ENCODE assay signal across 11 mouse cellular contexts in genomic region chr8:103230741-103231475, GRCm38 (mm10).
DNase-seq lines count a peak whose midpoint lies in the region; ATAC-seq and TF ChIP-seq lines count a peak whose summit lies in the region.
"Had no signal": no experiment of that assay in that cellular context is flagged by ENCODE, and none has a peak within 500 bp of the region (broad histone marks: within the 10 kb centered on the region; RNA-seq: fewer than 3 reads in every experiment).

No protein-coding gene starts in this region.

- no peaks in the 10 kb centered on the region for H3K9me3 ChIP-seq in intestine, embryonic 14.5 days (ENCODE audit: control insufficient read depth, low read length)
- no peaks in the 10 kb centered on the region for H3K9me3 ChIP-seq in intestine, postnatal 0 days (ENCODE audit: control insufficient read depth)
- H3K9me3 ChIP-seq in embryonic facial prominence, embryonic 12.5 days: no peaks in the 10 kb centered on the region
- H3K9me3 ChIP-seq in heart, embryonic 12.5 days (replicated peaks): no peaks in the 10 kb centered on the region
- H3K9me3 ChIP-seq in midbrain, postnatal 0 days (ENCODE audit: low read length): no peaks in the 10 kb centered on the region

- H3K27ac ChIP-seq in intestine, embryonic 14.5 days (ENCODE audit: low read depth): peak overlapping the region; percentile 73
- H3K27ac ChIP-seq in intestine, postnatal 0 days (ENCODE audit: low read depth, low read length): no peak overlapping the region
- H3K27ac ChIP-seq in embryonic facial prominence, embryonic 12.5 days: peak overlapping the region; percentile 76
- H3K27ac ChIP-seq in heart, embryonic 12.5 days (ENCODE audit: poor library complexity, severe bottlenecking): peak overlapping the region; percentile 47; the same call in 1 of the 2 replicates
- no peak overlapping the region for H3K27ac ChIP-seq in midbrain, postnatal 0 days (ENCODE audit: low read depth, low read length)
- no peak overlapping the region for H3K27ac ChIP-seq in cerebellum, adult 2 months (ENCODE audit: insufficient read depth, low read length)
- H3K27ac ChIP-seq: liver, embryonic 14.5 days had no signal

- ATAC-seq in intestine, embryonic 14.5 days (replicated peaks; ENCODE audit: low FRiP score, low TSS enrichment, low read depth): 0 out of 2 replicates have a peak, but pooled peaks have one; percentile 30
- ATAC-seq in intestine, postnatal 0 days: no peak
- ATAC-seq in embryonic facial prominence, embryonic 12.5 days (ENCODE audit: insufficient number of reproducible peaks, insufficient read depth, low FRiP score, low TSS enrichment): no peak
- ATAC-seq in heart, embryonic 12.5 days (ENCODE audit: insufficient number of reproducible peaks, low FRiP score): 0 out of 2 replicates have a peak, but pooled peaks have one; percentile 52
- no peak for ATAC-seq in midbrain, postnatal 0 days (ENCODE audit: low FRiP score)
- no peak for ATAC-seq in monocyte, adult 5-6 weeks (replicated peaks; ENCODE audit: insufficient number of reproducible peaks, low FRiP score, low TSS enrichment, poor library complexity, severe bottlenecking)
- ATAC-seq: activated CD4-positive, CD25-positive, alpha-beta regulatory T cell, adult 4 months had no signal

- H3K36me3 ChIP-seq in intestine, embryonic 14.5 days (ENCODE audit: control insufficient read depth, insufficient read depth, low read length): no peaks in the 10 kb centered on the region
- no peaks in the 10 kb centered on the region for H3K36me3 ChIP-seq in intestine, postnatal 0 days (ENCODE audit: control insufficient read depth, insufficient read depth)
- H3K36me3 ChIP-seq in embryonic facial prominence, embryonic 12.5 days: no peaks in the 10 kb centered on the region
- no peaks in the 10 kb centered on the region for H3K36me3 ChIP-seq in heart, embryonic 12.5 days
- H3K36me3 ChIP-seq in midbrain, postnatal 0 days (ENCODE audit: insufficient read depth, low read length): no peaks in the 10 kb centered on the region

- H3K27me3 ChIP-seq in intestine, embryonic 14.5 days (replicated peaks; ENCODE audit: control insufficient read depth, insufficient read depth, low read length): no peaks in the 10 kb centered on the region
- no peaks in the 10 kb centered on the region for H3K27me3 ChIP-seq in intestine, postnatal 0 days (replicated peaks; ENCODE audit: control insufficient read depth, insufficient read depth, low read length)
- H3K27me3 ChIP-seq in embryonic facial prominence, embryonic 12.5 days: no peaks in the 10 kb centered on the region
- no peaks in the 10 kb centered on the region for H3K27me3 ChIP-seq in heart, embryonic 12.5 days (replicated peaks)
- no peaks in the 10 kb centered on the region for H3K27me3 ChIP-seq in midbrain, postnatal 0 days (ENCODE audit: insufficient read depth, low read length)
- H3K27me3 ChIP-seq in cerebellum, adult 2 months (ENCODE audit: control insufficient read depth, insufficient read depth, low read length): no peaks in the 10 kb centered on the region

- DNase-seq in intestine, embryonic 14.5 days (ENCODE audit: low spot score): no peak
- DNase-seq in kidney, postnatal 36 days: peak; percentile 2 to 6
- DNase-seq in midbrain, postnatal 0 days (ENCODE audit: low spot score): no peak
- no peak for DNase-seq in cerebellum, adult 2 months
- DNase-seq: thymus, postnatal 4 days had no signal

- H3K9ac ChIP-seq in intestine, embryonic 14.5 days (ENCODE audit: low read length): no peak overlapping the region
- no peak overlapping the region for H3K9ac ChIP-seq in intestine, postnatal 0 days (ENCODE audit: low read depth, low read length)
- no peak overlapping the region for H3K9ac ChIP-seq in embryonic facial prominence, embryonic 12.5 days
- H3K9ac ChIP-seq in heart, embryonic 12.5 days: no peak overlapping the region
- H3K9ac ChIP-seq in midbrain, postnatal 0 days (replicated peaks; ENCODE audit: low read length, poor library complexity, severe bottlenecking): no peak overlapping the region
- H3K9ac ChIP-seq: liver, embryonic 14.5 days had no signal

- no peak overlapping the region for H3K4me2 ChIP-seq in intestine, embryonic 14.5 days (ENCODE audit: low read length)
- no peak overlapping the region for H3K4me2 ChIP-seq in intestine, postnatal 0 days (replicated peaks; ENCODE audit: low read depth)
- H3K4me2 ChIP-seq in embryonic facial prominence, embryonic 12.5 days (replicated peaks): no peak overlapping the region
- H3K4me2 ChIP-seq in heart, embryonic 12.5 days: no peak overlapping the region
- no peak overlapping the region for H3K4me2 ChIP-seq in midbrain, postnatal 0 days (ENCODE audit: low read depth, low read length, poor library complexity, severe bottlenecking)

- no peak overlapping the region for H3K4me3 ChIP-seq in intestine, embryonic 14.5 days (ENCODE audit: low read depth, low read length)
- H3K4me3 ChIP-seq in intestine, postnatal 0 days (ENCODE audit: low read depth, low read length): no peak overlapping the region
- H3K4me3 ChIP-seq in embryonic facial prominence, embryonic 12.5 days: no peak overlapping the region
- no peak overlapping the region for H3K4me3 ChIP-seq in heart, embryonic 12.5 days
- H3K4me3 ChIP-seq in midbrain, postnatal 0 days (ENCODE audit: low read depth, low read length): no peak overlapping the region
- H3K4me3 ChIP-seq in cerebellum, adult 2 months (replicated peaks; ENCODE audit: insufficient read depth, low read depth, low read length): no peak overlapping the region

- TF ChIP-seq CTCF in intestine, postnatal 0 days (IDR thresholded peaks at IDR 0.05; ENCODE audit: low read depth): no peak
- no peak for TF ChIP-seq CTCF in midbrain, postnatal 0 days (IDR thresholded peaks at IDR 0.05)
- TF ChIP-seq CTCF in cerebellum, adult 2 months (IDR thresholded peaks at IDR 0.05; ENCODE audit: borderline replicate concordance, insufficient read depth, low read depth, low read length): no peak

- no peak for TF ChIP-seq POLR2A in cerebellum, adult 2 months (IDR thresholded peaks at IDR 0.05; ENCODE audit: borderline replicate concordance, insufficient read depth, low read length)

- H3K4me1 ChIP-seq in intestine, embryonic 14.5 days (replicated peaks; ENCODE audit: control insufficient read depth, insufficient read depth, low read length): peaks cover 17% of the 10 kb centered on the region
- no peaks in the 10 kb centered on the region for H3K4me1 ChIP-seq in intestine, postnatal 0 days (replicated peaks; ENCODE audit: control insufficient read depth, insufficient read depth, low read length)
- peaks cover 21% of the 10 kb centered on the region for H3K4me1 ChIP-seq in embryonic facial prominence, embryonic 12.5 days
- H3K4me1 ChIP-seq in heart, embryonic 12.5 days (replicated peaks): peaks cover 10% of the 10 kb centered on the region
- H3K4me1 ChIP-seq in midbrain, postnatal 0 days (ENCODE audit: insufficient read depth, low read length): no peaks in the 10 kb centered on the region
- no peaks in the 10 kb centered on the region for H3K4me1 ChIP-seq in cerebellum, adult 2 months (ENCODE audit: control insufficient read depth, insufficient read depth, low read length)

- 31% methylated on average over 9 of the region's 9 CpGs for WGBS in intestine, embryonic 14.5 days
- WGBS in intestine, postnatal 0 days: 59% methylated on average over 9 of the region's 9 CpGs
- 46% methylated on average over 9 of the region's 9 CpGs for WGBS in embryonic facial prominence, embryonic 12.5 days
- 34% methylated on average over 9 of the region's 9 CpGs for WGBS in heart, embryonic 12.5 days
- 63% methylated on average over 9 of the region's 9 CpGs for WGBS in midbrain, postnatal 0 days
- 79% methylated on average over 9 of the region's 9 CpGs for WGBS in cerebellum, adult 2 months

Comparison
In these comparisons a context has a peak if more than half of its experiments do, and no peak if none do; other contexts are left out.
1. ATAC-seq: peak in intestine, embryonic 14.5 days (single experiment) and heart, embryonic 12.5 days (single experiment); none in intestine, postnatal 0 days (single experiment), embryonic facial prominence, embryonic 12.5 days (single experiment), midbrain, postnatal 0 days (single experiment) and monocyte, adult 5-6 weeks (single experiment).
2. H3K27ac ChIP-seq: peak in intestine, embryonic 14.5 days (single experiment), embryonic facial prominence, embryonic 12.5 days (single experiment) and heart, embryonic 12.5 days (single experiment); none in intestine, postnatal 0 days (single experiment), midbrain, postnatal 0 days (single experiment) and cerebellum, adult 2 months (single experiment).
3. DNase-seq: peak in kidney, postnatal 36 days (2 of 2); none in intestine, embryonic 14.5 days (single experiment), midbrain, postnatal 0 days (single experiment) and cerebellum, adult 2 months (0 of 2).